Mouse (Mus musculus): Measurements from ENCODE around the gene Zdhhc5. TPM values are rescaled to one million over a fixed set of nuclear protein-coding genes. Genes with fewer than 3 reads are reported as not detected.
"Not testable (repeated sequence)": the region's sequence is repeated elsewhere in the genome, so short reads cannot be mapped to it uniquely, and the experiment has no call there.

Gene Zdhhc5
- polyA plus RNA-seq, 1 experiment = 234 TPM

- TF ChIP-seq POLR2A (IDR thresholded peaks at IDR 0.05; ENCODE audit: control insufficient read depth, low read depth, low read length) (no peak), CTCF (IDR thresholded peaks at IDR 0.05; ENCODE audit: control insufficient read depth, insufficient read depth, insufficient replicate concordance, low read depth, low read length) (no peak)
Measured at GRCm38 (mm10) chr2:84690050-84690449, 24.9 kb downstream of the Zdhhc5 start.

GRCm38 (mm10) chr2:84688080-84688844 lies 26.7 kb downstream of the Zdhhc5 start:
- Histone ChIP-seq H3K27ac (ENCODE audit: control insufficient read depth, insufficient read depth, low read depth, low read length) (no peak overlapping the region; the same call in 1 of the 2 replicates), H3K4me1 (ENCODE audit: control insufficient read depth, insufficient read depth, low read length) (no peaks in the 10 kb centered on the region), H3K27me3 (ENCODE audit: control insufficient read depth, insufficient read depth, low read length) (no peaks in the 10 kb centered on the region), H3K36me3 (ENCODE audit: control insufficient read depth, insufficient read depth, low read length) (peaks cover 2% of the 10 kb centered on the region; the same call in 1 of the 2 replicates), H3K4me3 (ENCODE audit: control insufficient read depth, low read depth, low read length) (no peak overlapping the region)
- TF ChIP-seq POLR2A (IDR thresholded peaks at IDR 0.05; ENCODE audit: control insufficient read depth, low read depth, low read length) = no peak

More at GRCm38 (mm10) chr2:84690050-84690449, 24.9 kb downstream of the Zdhhc5 start:
- Histone ChIP-seq H3K4me3 (ENCODE audit: control insufficient read depth, low read depth, low read length) (no peak overlapping the region), H3K27ac (ENCODE audit: control insufficient read depth, insufficient read depth, low read depth, low read length) (no peak overlapping the region), H3K36me3 (ENCODE audit: control insufficient read depth, insufficient read depth, low read length) (peaks cover 4% of the 10 kb centered on the region), H3K27me3 (ENCODE audit: control insufficient read depth, insufficient read depth, low read length) (no peaks in the 10 kb centered on the region), H3K4me1 (ENCODE audit: control insufficient read depth, insufficient read depth, low read length) (no peaks in the 10 kb centered on the region)

- TF ChIP-seq CTCF (IDR thresholded peaks at IDR 0.05; ENCODE audit: control insufficient read depth, insufficient read depth, insufficient replicate concordance, low read depth, low read length) (no peak), POLR2A (IDR thresholded peaks at IDR 0.05; ENCODE audit: control insufficient read depth, low read depth, low read length) (no peak)
- Histone ChIP-seq H3K4me1 (ENCODE audit: control insufficient read depth, insufficient read depth, low read length) (no peaks in the 10 kb centered on the region; the same call in 1 of the 2 replicates), H3K27ac (ENCODE audit: control insufficient read depth, insufficient read depth, low read depth, low read length) (peak overlapping the region; percentile 39), H3K27me3 (ENCODE audit: control insufficient read depth, insufficient read depth, low read length) (no peaks in the 10 kb centered on the region), H3K4me3 (ENCODE audit: control insufficient read depth, low read depth, low read length) (no peak overlapping the region), H3K36me3 (ENCODE audit: control insufficient read depth, insufficient read depth, low read length) (no peaks in the 10 kb centered on the region; the same call in 1 of the 2 replicates)
Measured at GRCm38 (mm10) chr2:84682605-84683183, 32.3 kb downstream of the Zdhhc5 start.

GRCm38 (mm10) chr2:84679016-84679415 lies 36.0 kb downstream of the Zdhhc5 start, which contains the start of gene Tmx2:
Tmx2 (minus strand) TSS chr2:84679140.
- H3K4me3 ChIP-seq (ENCODE audit: control insufficient read depth, low read depth, low read length) = peak within 1 kb of the TSS; percentile 100
- H3K4me1 ChIP-seq (ENCODE audit: control insufficient read depth, insufficient read depth, low read length) = peaks cover 2% of the 10 kb centered on the region; the same call in 1 of the 2 replicates
- H3K27me3 ChIP-seq (ENCODE audit: control insufficient read depth, insufficient read depth, low read length) = no peaks in the 10 kb centered on the region
- TF ChIP-seq POLR2A (IDR thresholded peaks at IDR 0.05; ENCODE audit: control insufficient read depth, low read depth, low read length) (no peak), CTCF (IDR thresholded peaks at IDR 0.05; ENCODE audit: control insufficient read depth, insufficient read depth, insufficient replicate concordance, low read depth, low read length) (no peak)
- H3K36me3 ChIP-seq (ENCODE audit: control insufficient read depth, insufficient read depth, low read length) = peaks cover 3% of the 10 kb centered on the region
- H3K27ac ChIP-seq (ENCODE audit: control insufficient read depth, insufficient read depth, low read depth, low read length) = peak within 1 kb of the TSS; percentile 99

GRCm38 (mm10) chr2:84677968-84678880 lies 36.8 kb downstream of the Zdhhc5 start, which contains the start of the genes Gm28635 and Med19:
Gm28635 (minus strand) TSS chr2:84678041.
Med19 (plus strand) TSS chr2:84678402.
- H3K4me1 ChIP-seq (ENCODE audit: control insufficient read depth, insufficient read depth, low read length) = peaks cover 2% of the 10 kb centered on the region; the same call in 1 of the 2 replicates
- peaks cover 3% of the 10 kb centered on the region for H3K36me3 ChIP-seq (ENCODE audit: control insufficient read depth, insufficient read depth, low read length)
- H3K4me3 ChIP-seq (ENCODE audit: control insufficient read depth, low read depth, low read length) = peak within 1 kb of the TSS; percentile 100
- peak within 1 kb of the TSS; percentile 99 for H3K27ac ChIP-seq (ENCODE audit: control insufficient read depth, insufficient read depth, low read depth, low read length)
- no peaks in the 10 kb centered on the region for H3K27me3 ChIP-seq (ENCODE audit: control insufficient read depth, insufficient read depth, low read length)
- TF ChIP-seq CTCF (IDR thresholded peaks at IDR 0.05; ENCODE audit: control insufficient read depth, insufficient read depth, insufficient replicate concordance, low read depth, low read length) (0 out of 2 replicates have a peak, but pooled peaks have one; percentile 0), POLR2A (IDR thresholded peaks at IDR 0.05; ENCODE audit: control insufficient read depth, low read depth, low read length) (peak; percentile 60; the same call in 1 of the 2 replicates)

GRCm38 (mm10) chr2:84677270-84677967 lies 37.6 kb downstream of the Zdhhc5 start:
- TF ChIP-seq CTCF (IDR thresholded peaks at IDR 0.05; ENCODE audit: control insufficient read depth, insufficient read depth, insufficient replicate concordance, low read depth, low read length) (0 out of 2 replicates have a peak, but pooled peaks have one; percentile 1), POLR2A (IDR thresholded peaks at IDR 0.05; ENCODE audit: control insufficient read depth, low read depth, low read length) (no peak)
- H3K4me3 ChIP-seq (ENCODE audit: control insufficient read depth, low read depth, low read length) = peak overlapping the region; percentile 100
- H3K4me1 ChIP-seq (ENCODE audit: control insufficient read depth, insufficient read depth, low read length) = peaks cover 2% of the 10 kb centered on the region; the same call in 1 of the 2 replicates
- no peaks in the 10 kb centered on the region for H3K27me3 ChIP-seq (ENCODE audit: control insufficient read depth, insufficient read depth, low read length)
- H3K27ac ChIP-seq (ENCODE audit: control insufficient read depth, insufficient read depth, low read depth, low read length) = peak overlapping the region; percentile 84
- peaks cover 3% of the 10 kb centered on the region for H3K36me3 ChIP-seq (ENCODE audit: control insufficient read depth, insufficient read depth, low read length)

GRCm38 (mm10) chr2:84671535-84671934 lies 43.4 kb downstream of the Zdhhc5 start:
- not testable (repeated sequence) for H3K36me3 ChIP-seq (ENCODE audit: control insufficient read depth, insufficient read depth, low read length); H3K4me1 ChIP-seq (ENCODE audit: control insufficient read depth, insufficient read depth, low read length); H3K4me3 ChIP-seq (ENCODE audit: control insufficient read depth, low read depth, low read length); H3K27ac ChIP-seq (ENCODE audit: control insufficient read depth, insufficient read depth, low read depth, low read length); H3K27me3 ChIP-seq (ENCODE audit: control insufficient read depth, insufficient read depth, low read length)

Measured in testis, adult 2 months (tissue).